Mouse (Mus musculus): ENCODE measurements around the gene Taldo1.
"Not testable (repeated sequence)": the region's sequence is repeated elsewhere in the genome, so short reads cannot be mapped to it uniquely, and the experiment has no call there.

Gene Taldo1

GRCm38 (mm10) chr7:141439811-141440210, 47.8 kb downstream of the Taldo1 start:
- DNase-seq (ENCODE audit: low read depth) = no peak

- DNase-seq (ENCODE audit: low read depth) = peak; percentile 64
Measured at GRCm38 (mm10) chr7:141440613-141441012, 48.6 kb downstream of the Taldo1 start.

GRCm38 (mm10) chr7:141441460-141441859, 49.5 kb downstream of the Taldo1 start:
- DNase-seq (ENCODE audit: low read depth) = no peak

GRCm38 (mm10) chr7:141442199-141442598, 50.2 kb downstream of the Taldo1 start:
- no peak for DNase-seq (ENCODE audit: low read depth)

- peak; percentile 70 for DNase-seq (ENCODE audit: low read depth)
Measured at GRCm38 (mm10) chr7:141443081-141443821, 51.3 kb downstream of the Taldo1 start.

- DNase-seq (ENCODE audit: low read depth) = peak; percentile 83
Measured at GRCm38 (mm10) chr7:141443828-141444237, 51.8 kb downstream of the Taldo1 start, which contains the start of gene Pidd1. Gene Pidd1, minus strand, starts transcription at chr7:141444025.

GRCm38 (mm10) chr7:141446374-141446773, 54.4 kb downstream of the Taldo1 start:
- DNase-seq (ENCODE audit: low read depth) = not testable (repeated sequence)

- DNase-seq (ENCODE audit: low read depth) = peak; percentile 91
Measured at GRCm38 (mm10) chr7:141447110-141447991, 55.4 kb downstream of the Taldo1 start, which contains the start of gene Rplp2. Gene Rplp2, plus strand, starts transcription at chr7:141447370.

GRCm38 (mm10) chr7:141451928-141452327, 59.9 kb downstream of the Taldo1 start:
- DNase-seq (ENCODE audit: low read depth) = no peak

Data from NIH3T3 (cell line).